Mouse (Mus musculus) gastrocnemius, adult 18-20 months (tissue): ENCODE data around the gene Spaca9. TPM values are rescaled to one million over a fixed set of nuclear protein-coding genes. Genes with fewer than 3 reads are reported as not detected.

Source experiments
- DNase-seq: peaks from one replicate; pipeline ENCODE4 v3.0.0; 2021; ENCODE audit warnings: low spot score
- microRNA-seq: library from miRNA; unstranded; fragments of <30 nt; microRNA quantifications from one replicate; pipeline ENCODE4 v1.2.0, GENCODE M21; 2021
- total RNA-seq, 2 experiments: library from RNA; stranded (reverse); gene quantifications; 2 replicates each; pipeline ENCODE4 v1.2.3; 2021

Gene Spaca9
- total RNA-seq, 2 experiments from 2014 or later, result not detected

DNA sequence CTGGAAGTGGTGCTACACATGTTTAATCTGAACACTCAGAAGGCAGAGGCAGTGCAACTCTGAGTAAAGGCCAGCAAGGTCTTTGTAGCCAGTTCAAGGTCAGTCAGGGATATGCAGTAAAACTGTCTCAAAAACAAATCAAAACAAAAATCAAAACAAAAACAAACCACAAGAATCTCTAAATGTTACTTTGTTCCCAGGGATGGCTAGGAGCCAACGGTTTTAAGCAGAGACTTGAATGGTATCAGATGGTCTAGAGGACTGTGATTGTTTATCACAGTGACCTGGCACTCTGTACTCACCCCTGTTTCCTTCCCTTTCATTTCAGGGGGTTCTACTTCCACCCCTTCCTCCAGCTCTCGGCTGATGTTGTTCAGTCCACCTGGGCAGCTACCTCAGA is 28.1 kb downstream of the Spaca9 start:
- no peak for DNase-seq

DNA sequence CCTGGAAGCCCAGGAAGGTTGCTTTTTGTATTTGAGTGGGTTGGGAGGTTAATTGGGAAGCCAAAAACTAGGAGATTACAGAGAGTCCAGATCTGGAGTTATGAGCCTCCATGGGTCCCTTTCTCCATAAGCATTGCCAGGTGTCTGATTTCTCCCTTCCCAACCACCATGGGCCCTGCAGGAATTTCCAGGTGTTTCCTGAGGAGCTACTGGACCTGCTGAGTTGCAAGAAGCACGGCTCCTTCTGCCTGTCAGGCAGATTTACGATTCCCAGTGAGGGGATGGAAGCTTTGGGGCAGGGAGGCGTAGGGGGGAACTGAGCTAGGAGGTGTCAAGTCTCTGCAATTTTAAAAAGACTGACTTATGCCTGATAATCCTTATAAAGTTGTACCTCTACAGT is 33.7 kb downstream of the Spaca9 start:
- no peak for DNase-seq

DNA sequence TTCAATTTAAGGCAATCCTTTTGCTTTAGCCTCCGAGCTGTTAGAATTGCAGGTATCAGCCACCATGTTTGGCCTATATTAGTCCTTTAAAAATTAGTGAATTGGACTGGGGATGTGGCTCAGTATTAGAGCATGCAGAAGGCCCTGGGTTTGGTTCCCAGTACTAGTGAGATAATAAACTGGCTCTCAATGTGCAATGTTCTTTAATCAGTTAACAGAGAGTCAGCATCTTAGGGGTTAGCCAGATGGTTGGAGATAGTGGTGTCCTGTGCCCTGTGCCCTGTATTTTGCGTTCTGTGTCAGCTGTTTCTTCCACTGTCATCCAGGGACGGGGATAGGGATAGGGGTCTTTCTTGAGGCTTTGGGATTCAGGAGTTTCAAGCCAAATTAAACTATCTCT is 36.6 kb downstream of the Spaca9 start:
- DNase-seq, result no peak

DNA sequence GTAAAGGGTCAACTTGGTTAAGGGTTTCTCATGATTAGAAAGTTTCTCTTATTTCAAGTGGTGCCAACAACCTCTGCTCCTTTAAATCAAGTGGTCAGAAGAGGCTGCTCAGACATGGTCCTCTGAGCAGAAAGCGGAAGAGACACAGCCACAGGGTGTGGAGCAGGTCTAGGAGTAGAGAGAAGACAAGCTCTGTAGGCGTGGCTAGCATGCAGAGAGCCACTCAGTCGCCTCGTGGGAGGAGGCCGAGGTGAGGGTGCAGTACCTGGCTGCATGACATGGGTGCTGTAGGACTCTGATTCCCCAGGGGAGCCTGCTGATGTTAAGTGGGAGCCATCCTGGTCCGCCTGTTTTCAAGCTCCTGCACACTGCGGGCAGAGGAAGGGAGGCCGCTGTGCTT is 43.3 kb downstream of the Spaca9 start:
- no peak for DNase-seq

DNA sequence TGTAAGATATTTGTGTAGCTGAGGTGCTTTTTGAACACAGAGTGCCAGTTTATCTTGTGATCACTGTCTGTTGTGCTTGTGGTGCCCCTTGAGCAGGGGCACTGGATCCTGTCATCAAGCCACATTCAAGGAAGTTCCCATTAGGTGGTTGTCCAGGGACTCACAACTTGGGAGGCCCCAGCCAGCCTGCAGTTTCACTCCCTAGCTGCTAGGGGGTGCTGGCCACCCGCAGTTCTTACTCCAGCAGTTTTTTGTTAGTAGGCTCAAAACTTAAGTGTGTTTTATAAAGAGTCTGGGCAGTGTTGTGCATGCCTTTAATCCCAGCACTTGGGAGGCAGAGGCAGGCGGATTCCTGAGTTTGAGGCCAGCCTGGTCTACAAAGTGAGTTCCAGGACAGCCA is 45.2 kb downstream of the Spaca9 start:
- DNase-seq, result no peak

DNA sequence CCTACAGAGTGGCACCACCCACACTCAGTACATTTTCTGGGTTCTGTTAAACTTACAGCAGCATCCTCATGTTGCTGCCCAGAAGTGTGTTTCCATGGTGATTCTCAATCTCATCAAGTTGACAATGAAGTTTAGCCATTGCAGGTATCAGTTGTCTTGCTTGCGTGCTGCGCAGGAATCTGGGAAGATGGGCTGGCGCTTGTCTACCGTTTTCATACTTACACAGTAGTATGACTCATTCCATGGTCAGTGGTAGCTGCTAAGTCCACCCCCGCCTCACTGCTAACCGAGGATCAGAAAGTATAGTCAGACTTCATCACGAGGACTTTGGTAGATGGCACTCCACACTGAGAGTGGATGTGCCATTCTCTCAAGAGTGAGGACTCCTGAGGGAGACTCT is 46.2 kb downstream of the Spaca9 start:
- DNase-seq, result no peak

DNA sequence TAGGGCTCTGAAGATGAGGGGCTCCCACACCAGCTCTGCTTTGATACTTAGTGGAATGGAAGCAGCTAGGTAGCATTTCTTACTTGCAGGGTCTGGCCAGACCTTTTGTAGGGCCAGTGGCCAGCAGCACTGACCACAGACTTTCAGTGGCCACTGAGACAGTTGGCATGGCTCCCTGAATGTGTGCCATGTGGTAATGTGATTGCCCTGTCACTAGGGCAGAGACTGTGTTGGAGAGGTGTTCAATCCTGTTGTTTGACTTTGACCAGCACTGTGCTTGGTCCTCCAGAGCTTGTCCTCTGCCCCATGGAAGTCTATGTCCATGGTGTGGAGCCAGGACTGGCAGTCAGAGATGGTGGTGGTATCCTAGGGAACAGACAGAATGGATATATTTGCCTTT is 49.0 kb downstream of the Spaca9 start:
- DNase-seq, result no peak

DNA sequence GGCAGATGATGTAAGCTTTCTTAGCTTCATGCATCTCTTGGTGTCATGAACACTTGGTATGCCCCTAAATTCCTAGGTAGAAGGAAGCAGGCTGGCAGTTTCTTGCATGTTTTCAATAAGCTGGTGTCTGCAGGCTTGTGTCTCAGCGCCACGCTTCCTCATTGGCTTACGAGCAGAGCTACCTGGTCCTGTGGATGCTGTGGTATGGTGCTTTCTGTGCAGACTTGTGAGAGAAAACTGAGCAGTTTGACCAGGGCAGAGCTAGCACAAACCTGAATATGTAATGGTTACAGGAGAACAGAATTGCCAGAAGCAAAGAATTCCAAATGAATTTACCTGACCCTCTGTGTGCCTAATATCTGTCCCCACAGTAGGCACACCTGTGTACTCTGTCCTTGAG is 56.4 kb downstream of the Spaca9 start:
- DNase-seq, result no peak

Small RNA genes within 50 kb of the gene (microRNA-seq; reads per million reads assigned to microRNA genes)
- gene Mir3088, result not detected

Other genes with a start within 250 kb of the Spaca9 start
- gene 1700007K13Rik, start 233.4 kb downstream of the Spaca9 start, total RNA-seq, result not detected
- 10 to 100 TPM; 21.1 to 22.9 TPM for gene Mrps2, start 231.7 kb downstream of the Spaca9 start, total RNA-seq
- gene Gbgt1, start 202.8 kb downstream of the Spaca9 start, total RNA-seq, result under 1 TPM; 0.81 to 0.89 TPM
- under 1 TPM in 1 of 2 experiments, not detected in 1; 0.74 TPM for gene Gm10134, start 193.6 kb downstream of the Spaca9 start, total RNA-seq
- 1 to 10 TPM; 6.1 to 8.9 TPM for gene Ralgds, start 186.6 kb downstream of the Spaca9 start, total RNA-seq
- under 1 TPM in 1 of 2 experiments, not detected in 1; 0.16 TPM for gene Cel, start 136.3 kb downstream of the Spaca9 start, total RNA-seq
- 1 to 10 TPM; 7.2 to 8.9 TPM for gene Gtf3c5, start 116.0 kb downstream of the Spaca9 start, total RNA-seq
- gene Gfi1b, start 77.7 kb downstream of the Spaca9 start, total RNA-seq, result not detected
- 10 to 100 TPM; 40.6 to 45.6 TPM for gene Tsc1, start 58.5 kb downstream of the Spaca9 start, total RNA-seq
- gene Ak8, start 437 bp upstream of the Spaca9 start, total RNA-seq, result not detected
- gene Gtf3c4, start 140.6 kb upstream of the Spaca9 start, total RNA-seq, result 10 to 100 TPM; 12.7 to 13.1 TPM
- 1 to 10 TPM; 4.5 to 5.2 TPM for gene Ddx31, start 140.7 kb upstream of the Spaca9 start, total RNA-seq
- gene Barhl1, start 216.9 kb upstream of the Spaca9 start, total RNA-seq, result not detected